Mouse (Mus musculus) stomach, embryonic 15.5 days (tissue): Measurements from ENCODE around the gene Entpd1. TPM values are rescaled to one million over a fixed set of nuclear protein-coding genes. Genes with fewer than 3 reads are reported as not detected.

Source experiments
- ATAC-seq: fragments of 200-750 bp; cut with Nextera tagmentation; 2 replicates; pipeline ENCODE4 v1.8.0; 2017; ENCODE audit warnings: low read depth, moderate number of reproducible peaks, moderate TSS enrichment; ENCODE audit not compliant: insufficient read depth, low FRiP score
- H3K27ac ChIP-seq: fragments of 300-500 bp; sonication (generic); 2 replicates; pipeline ENCODE4 v1.5.1; 2015; ENCODE audit warnings: mild to moderate bottlenecking, inconsistent platforms
- H3K27me3 ChIP-seq: fragments of 300-500 bp; sonication (generic); replicated peaks from 2 replicates; pipeline ENCODE4 v1.6.1; 2015; ENCODE audit warnings: inconsistent platforms
- H3K36me3 ChIP-seq: fragments of 300-500 bp; sonication (generic); 2 replicates; pipeline ENCODE4 v1.6.1; 2015; ENCODE audit warnings: inconsistent platforms
- H3K4me1 ChIP-seq: fragments of 300-500 bp; sonication (generic); 2 replicates; pipeline ENCODE4 v1.6.1; 2015; ENCODE audit warnings: inconsistent platforms
- H3K4me2 ChIP-seq: fragments of 300-500 bp; sonication (generic); 2 replicates; pipeline ENCODE4 v1.6.1; 2015; ENCODE audit warnings: mild to moderate bottlenecking, inconsistent platforms
- H3K4me3 ChIP-seq: fragments of 300-500 bp; sonication (generic); replicated peaks from 2 replicates; pipeline ENCODE4 v1.5.1; 2015; ENCODE audit warnings: inconsistent platforms
- H3K9ac ChIP-seq: fragments of 300-500 bp; sonication (generic); 2 replicates; pipeline ENCODE4 v1.6.1; 2015; ENCODE audit warnings: inconsistent platforms
- H3K9me3 ChIP-seq: fragments of 300-500 bp; sonication (generic); 2 replicates; pipeline ENCODE4 v1.6.1; 2016; ENCODE audit warnings: inconsistent platforms
- WGBS: fragments of 180-500 bp; shearing (Covaris S2); methylation state at CpG from one replicate; pipeline ENCODE4 v1.1.7; 2015; 5-methylcytosine and 5-hydroxymethylcytosine counted together
- polyA plus RNA-seq: library from polyadenylated mRNA; unstranded; fragments of >200 nt; fragmentation: Nextera tagmentation; extraction: Ambion mirVana; gene quantifications from 2 replicates; pipeline ENCODE4 v1.2.1, GENCODE M21; 2015

The Entpd1 gene
- 10.3 and 10.9 TPM in 2 replicates for polyA plus RNA-seq

GRCm38 (mm10) chr19:40611830-40612506 is at the start of gene Entpd1, which contains the start of gene Tctn3:
Entpd1 (plus strand) TSS chr19:40612366.
Tctn3 (minus strand) TSS chr19:40612233.
- Histone ChIP-seq H3K9me3 (no peaks in the 10 kb centered on the region), H3K36me3 (peaks cover 10% of the 10 kb centered on the region; the same call in 1 of the 2 replicates), H3K27me3 (no peaks in the 10 kb centered on the region), H3K9ac (peak within 1 kb of the TSS; percentile 43), H3K4me3 (peak within 1 kb of the TSS; percentile 95), H3K4me1 (no peaks in the 10 kb centered on the region; the same call in 1 of the 2 replicates), H3K27ac (no peak within 1 kb of the TSS), H3K4me2 (peak within 1 kb of the TSS; percentile 84)
- WGBS: under 1% methylated on average over 45 of the region's 45 CpGs
- ATAC-seq: peak; percentile 100

- no peak overlapping the region for H3K4me3 ChIP-seq
- H3K4me1 ChIP-seq: no peaks in the 10 kb centered on the region
- no peaks in the 10 kb centered on the region for H3K27me3 ChIP-seq
- H3K9ac ChIP-seq: no peak overlapping the region
- H3K9me3 ChIP-seq: no peaks in the 10 kb centered on the region
- H3K27ac ChIP-seq: no peak overlapping the region
- no peak overlapping the region for H3K4me2 ChIP-seq
- 75% methylated on average over 10 of the region's 10 CpGs for WGBS
- H3K36me3 ChIP-seq: peaks cover 34% of the 10 kb centered on the region
- no peak for ATAC-seq
Observed at GRCm38 (mm10) chr19:40563880-40564645, 48.1 kb upstream of the Entpd1 start.

GRCm38 (mm10) chr19:40567616-40568015 is 44.5 kb upstream of the Entpd1 start:
- WGBS: 82% methylated on average over 3 of the region's 3 CpGs
- H3K9me3 ChIP-seq: no peaks in the 10 kb centered on the region; the same call in 1 of the 2 replicates
- no peak overlapping the region for H3K27ac ChIP-seq
- ATAC-seq: no peak
- no peak overlapping the region for H3K4me3 ChIP-seq
- H3K27me3 ChIP-seq: no peaks in the 10 kb centered on the region
- peaks cover 56% of the 10 kb centered on the region for H3K36me3 ChIP-seq
- H3K4me1 ChIP-seq: no peaks in the 10 kb centered on the region
- H3K4me2 ChIP-seq: no peak overlapping the region
- no peak overlapping the region for H3K9ac ChIP-seq

DNA sequence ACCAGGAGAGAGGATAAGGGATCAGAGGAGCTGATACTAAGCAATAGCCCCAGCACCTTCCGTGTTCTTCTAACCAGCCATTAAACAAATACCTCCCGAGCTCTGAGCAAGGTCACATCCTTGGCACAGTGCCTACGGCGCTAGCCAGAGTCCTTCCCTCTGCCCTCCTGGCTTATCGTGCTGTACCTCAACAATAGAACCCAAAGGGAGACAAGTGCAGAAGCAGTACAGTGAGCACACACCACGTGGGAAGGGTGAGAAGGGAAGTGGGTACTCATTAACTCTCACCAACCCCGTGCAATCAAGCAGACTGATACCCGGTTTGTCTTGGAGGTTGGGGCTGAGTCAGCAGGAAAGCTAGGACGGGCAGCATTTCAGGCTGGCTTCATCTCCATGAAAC is 41.4 kb upstream of the Entpd1 start:
- no peaks in the 10 kb centered on the region; the same call in 1 of the 2 replicates for H3K9me3 ChIP-seq
- H3K27ac ChIP-seq: peak overlapping the region; percentile 64; the same call in 1 of the 2 replicates
- no peak overlapping the region for H3K4me2 ChIP-seq
- ATAC-seq: peak; percentile 89
- WGBS: 83% methylated on average over 9 of the region's 9 CpGs
- no peaks in the 10 kb centered on the region for H3K27me3 ChIP-seq
- H3K9ac ChIP-seq: no peak overlapping the region
- H3K4me1 ChIP-seq: no peaks in the 10 kb centered on the region
- no peak overlapping the region for H3K4me3 ChIP-seq
- H3K36me3 ChIP-seq: peaks cover 73% of the 10 kb centered on the region

GRCm38 (mm10) chr19:40575438-40575837 is 36.7 kb upstream of the Entpd1 start:
- Histone ChIP-seq H3K4me1 (no peaks in the 10 kb centered on the region), H3K4me3 (no peak overlapping the region), H3K27me3 (no peaks in the 10 kb centered on the region), H3K4me2 (no peak overlapping the region), H3K27ac (peak overlapping the region; percentile 51; the same call in 1 of the 2 replicates), H3K36me3 (peaks cover 53% of the 10 kb centered on the region), H3K9ac (no peak overlapping the region), H3K9me3 (no peaks in the 10 kb centered on the region)
- ATAC-seq: peak; percentile 84
- WGBS: 48% methylated on average over 5 of the region's 5 CpGs

DNA sequence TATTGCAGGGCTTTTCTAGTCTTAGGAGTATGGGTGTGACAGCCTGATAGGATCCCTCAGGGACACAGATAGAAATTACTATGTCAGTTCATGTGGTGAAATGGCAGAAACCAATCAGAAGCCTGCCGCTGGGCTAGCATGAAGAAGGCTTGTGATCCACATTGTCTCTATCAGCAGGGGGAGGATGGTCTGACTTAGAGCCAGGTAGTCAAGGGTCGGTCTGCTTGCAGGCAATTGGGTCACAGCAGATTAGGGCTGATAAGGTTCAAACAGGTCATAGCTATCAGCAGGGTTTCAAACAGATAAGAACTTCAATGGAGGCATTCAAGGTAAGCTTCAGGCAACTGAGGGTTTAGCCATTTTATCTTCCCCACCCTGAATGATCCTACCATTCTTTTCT is 31.3 kb upstream of the Entpd1 start:
- H3K27ac ChIP-seq: no peak overlapping the region
- H3K36me3 ChIP-seq: peaks cover 15% of the 10 kb centered on the region
- H3K4me2 ChIP-seq: no peak overlapping the region
- no peaks in the 10 kb centered on the region for H3K9me3 ChIP-seq
- WGBS: 65% methylated on average over 2 of the region's 2 CpGs
- H3K4me1 ChIP-seq: no peaks in the 10 kb centered on the region
- 0 out of 2 replicates have a peak, but pooled peaks have one; percentile 42 for ATAC-seq
- no peak overlapping the region for H3K4me3 ChIP-seq
- H3K9ac ChIP-seq: no peak overlapping the region
- no peaks in the 10 kb centered on the region for H3K27me3 ChIP-seq

DNA sequence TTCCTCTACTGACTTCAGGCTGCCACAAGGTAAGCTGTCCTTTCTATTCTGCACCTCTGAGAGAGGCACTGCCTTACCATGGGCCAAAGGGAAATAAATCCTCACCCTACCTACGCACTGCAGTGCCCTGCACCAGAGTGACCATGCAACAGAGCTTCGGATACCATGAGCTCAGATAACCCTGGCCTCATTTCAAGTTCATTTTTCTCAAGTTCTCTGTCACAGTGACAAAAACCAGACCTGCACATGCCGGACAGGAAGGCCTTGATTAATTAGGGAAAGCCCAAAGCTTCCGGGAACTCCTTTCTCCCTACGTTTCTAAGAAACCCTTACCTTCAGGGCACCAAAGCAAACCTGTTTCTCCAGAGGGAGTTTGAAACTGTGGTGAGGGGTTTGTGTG is 30.5 kb upstream of the Entpd1 start:
- H3K27ac ChIP-seq: peak overlapping the region; percentile 0; the same call in 1 of the 2 replicates
- H3K4me1 ChIP-seq: 0 out of 2 replicates have a peak, but pooled peaks cover under 1% of the 10 kb centered on the region
- peaks cover 12% of the 10 kb centered on the region for H3K36me3 ChIP-seq
- no peak overlapping the region for H3K4me3 ChIP-seq
- WGBS: 41% methylated on average over 5 of the region's 5 CpGs
- no peak overlapping the region for H3K4me2 ChIP-seq
- ATAC-seq: no peak
- no peak overlapping the region for H3K9ac ChIP-seq
- no peaks in the 10 kb centered on the region for H3K27me3 ChIP-seq
- H3K9me3 ChIP-seq: no peaks in the 10 kb centered on the region

DNA sequence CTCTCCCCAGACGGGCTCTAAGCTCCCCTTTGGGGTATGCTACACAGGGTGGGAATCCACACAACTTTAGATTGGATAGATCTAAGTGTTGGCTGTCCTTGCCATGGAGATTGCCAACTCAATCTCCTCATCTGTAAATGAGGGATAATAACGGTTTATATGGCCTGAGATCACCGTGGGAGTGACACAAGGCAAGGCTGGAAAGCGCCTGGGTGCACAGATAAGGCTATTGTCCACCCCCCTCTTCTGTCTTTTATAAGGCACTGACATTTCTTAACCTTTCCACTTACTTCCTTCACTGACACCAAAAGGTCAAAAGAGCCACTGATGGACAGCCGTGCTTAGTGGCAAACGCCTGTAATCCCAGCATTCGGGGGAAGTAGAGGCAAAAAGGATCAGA is 25.3 kb upstream of the Entpd1 start:
- 59% methylated on average over 7 of the region's 7 CpGs for WGBS
- Histone ChIP-seq H3K27ac (no peak overlapping the region), H3K27me3 (no peaks in the 10 kb centered on the region), H3K9ac (no peak overlapping the region), H3K4me3 (peak overlapping the region; percentile 74), H3K4me1 (0 out of 2 replicates have a peak, but pooled peaks cover 3% of the 10 kb centered on the region), H3K36me3 (no peaks in the 10 kb centered on the region), H3K9me3 (no peaks in the 10 kb centered on the region), H3K4me2 (peak overlapping the region; percentile 78)
- ATAC-seq: no peak

GRCm38 (mm10) chr19:40587491-40588292 is 24.5 kb upstream of the Entpd1 start:
- H3K4me2 ChIP-seq: peak overlapping the region; percentile 78
- H3K27ac ChIP-seq: peak overlapping the region; percentile 45; the same call in 1 of the 2 replicates
- peak overlapping the region; percentile 52 for H3K9ac ChIP-seq
- 0 out of 2 replicates have a peak, but pooled peaks cover 3% of the 10 kb centered on the region for H3K4me1 ChIP-seq
- H3K36me3 ChIP-seq: no peaks in the 10 kb centered on the region
- ATAC-seq: peak; percentile 38
- H3K9me3 ChIP-seq: no peaks in the 10 kb centered on the region
- H3K4me3 ChIP-seq: peak overlapping the region; percentile 74
- no peaks in the 10 kb centered on the region for H3K27me3 ChIP-seq
- 3% methylated on average over 28 of the region's 30 CpGs for WGBS

DNA sequence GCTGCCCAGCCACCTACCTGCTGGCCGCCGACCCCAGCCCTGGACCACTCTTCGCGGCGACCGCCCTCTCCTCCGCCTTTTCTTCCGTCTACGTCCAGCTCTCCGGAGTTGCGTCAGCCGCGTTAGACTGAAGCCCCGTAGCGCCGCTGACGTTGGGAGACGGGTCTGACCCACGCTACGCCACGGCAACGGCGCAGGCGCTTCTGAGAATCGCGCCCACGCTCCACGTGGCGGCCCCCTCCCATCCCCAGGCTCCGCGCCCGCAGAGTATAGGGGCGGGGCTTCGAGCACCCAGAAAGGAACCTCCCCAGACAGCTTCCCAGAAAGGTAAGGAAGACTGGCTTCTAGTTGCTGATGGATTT is 23.9 kb upstream of the Entpd1 start, which contains the start of gene Aldh18a1:
Aldh18a1 (minus strand) TSS at position 171 of the 362 bp plus-strand sequence.
- Histone ChIP-seq H3K4me2 (peak within 1 kb of the TSS; percentile 78), H3K27me3 (no peaks in the 10 kb centered on the region), H3K4me1 (0 out of 2 replicates have a peak, but pooled peaks cover 3% of the 10 kb centered on the region), H3K36me3 (no peaks in the 10 kb centered on the region), H3K9ac (peak within 1 kb of the TSS; percentile 52), H3K27ac (peak within 1 kb of the TSS; percentile 77), H3K4me3 (peak within 1 kb of the TSS; percentile 74), H3K9me3 (no peaks in the 10 kb centered on the region)
- ATAC-seq: peak; percentile 93
- under 1% methylated on average over 34 of the region's 34 CpGs for WGBS

GRCm38 (mm10) chr19:40588847-40589529 is 23.2 kb upstream of the Entpd1 start:
- H3K27me3 ChIP-seq: no peaks in the 10 kb centered on the region
- H3K4me1 ChIP-seq: 0 out of 2 replicates have a peak, but pooled peaks cover 3% of the 10 kb centered on the region
- H3K9me3 ChIP-seq: no peaks in the 10 kb centered on the region
- WGBS: under 1% methylated on average over 18 of the region's 18 CpGs
- 0 out of 2 replicates have a peak overlapping the region, but pooled peaks have one; percentile 13 for H3K9ac ChIP-seq
- H3K36me3 ChIP-seq: no peaks in the 10 kb centered on the region
- ATAC-seq: peak; percentile 67
- peak overlapping the region; percentile 77 for H3K27ac ChIP-seq
- peak overlapping the region; percentile 78 for H3K4me2 ChIP-seq
- peak overlapping the region; percentile 74 for H3K4me3 ChIP-seq
